Comparison of ENCODE assay signal across 19 mouse cellular contexts in genomic region chr8:113263296-113263695, GRCm38 (mm10).
"Had no signal": no experiment of that assay in that cellular context is flagged by ENCODE, and none has a peak within 500 bp of the region (broad histone marks: within the 10 kb centered on the region; RNA-seq: fewer than 3 reads in every experiment).

No protein-coding gene starts in this region.

- H3K4me1 ChIP-seq: liver, embryonic 15.5 days; midbrain, embryonic 10.5 days; midbrain, embryonic 12.5 days; neural tube, embryonic 13.5 days; neural tube, embryonic 15.5 days had no signal

- H3K27ac ChIP-seq: liver, embryonic 15.5 days; midbrain, embryonic 10.5 days; midbrain, embryonic 12.5 days; neural tube, embryonic 13.5 days; neural tube, embryonic 15.5 days had no signal

- H3K36me3 ChIP-seq: liver, embryonic 15.5 days; midbrain, embryonic 10.5 days; midbrain, embryonic 12.5 days; neural tube, embryonic 13.5 days; neural tube, embryonic 15.5 days had no signal

- H3K27me3 ChIP-seq: liver, embryonic 15.5 days; midbrain, embryonic 12.5 days; neural tube, embryonic 13.5 days; neural tube, embryonic 15.5 days had no signal

- H3K9me3 ChIP-seq: liver, embryonic 15.5 days; midbrain, embryonic 10.5 days; midbrain, embryonic 12.5 days; neural tube, embryonic 13.5 days; neural tube, embryonic 15.5 days had no signal

- H3K4me2 ChIP-seq: liver, embryonic 15.5 days; lung, embryonic 14.5 days; midbrain, embryonic 12.5 days; neural tube, embryonic 13.5 days; neural tube, embryonic 15.5 days had no signal

- ATAC-seq: midbrain, embryonic 16.5 days had no signal

- H3K4me3 ChIP-seq: liver, embryonic 15.5 days; midbrain, embryonic 10.5 days; midbrain, embryonic 12.5 days; myocyte; neural tube, embryonic 13.5 days; neural tube, embryonic 15.5 days had no signal

- DNase-seq: lung, adult 18-20 months; lung, embryonic 14.5 days; lung, postnatal 10 days; lung, postnatal 4 days; retina, postnatal 1 day; right cerebral cortex, adult 18-20 months; right cerebral cortex, postnatal 25 days; right cerebral cortex, postnatal 4 days; spleen, adult 18-20 months; thymus, adult 18-20 months; thymus, postnatal 14 days; thymus, postnatal 36 days had no signal

- H3K9ac ChIP-seq: liver, embryonic 15.5 days; lung, embryonic 14.5 days; midbrain, embryonic 12.5 days; neural tube, embryonic 13.5 days; neural tube, embryonic 15.5 days had no signal
